Mouse (Mus musculus): ENCODE measurements around the gene Gm49322. TPM values are rescaled to one million over a fixed set of nuclear protein-coding genes. Genes with fewer than 3 reads are reported as not detected.

Gene Gm49322
- total and polyA plus RNA-seq, 3 experiments = 0.82 to 2.8 (median 2.2) TPM

DNA sequence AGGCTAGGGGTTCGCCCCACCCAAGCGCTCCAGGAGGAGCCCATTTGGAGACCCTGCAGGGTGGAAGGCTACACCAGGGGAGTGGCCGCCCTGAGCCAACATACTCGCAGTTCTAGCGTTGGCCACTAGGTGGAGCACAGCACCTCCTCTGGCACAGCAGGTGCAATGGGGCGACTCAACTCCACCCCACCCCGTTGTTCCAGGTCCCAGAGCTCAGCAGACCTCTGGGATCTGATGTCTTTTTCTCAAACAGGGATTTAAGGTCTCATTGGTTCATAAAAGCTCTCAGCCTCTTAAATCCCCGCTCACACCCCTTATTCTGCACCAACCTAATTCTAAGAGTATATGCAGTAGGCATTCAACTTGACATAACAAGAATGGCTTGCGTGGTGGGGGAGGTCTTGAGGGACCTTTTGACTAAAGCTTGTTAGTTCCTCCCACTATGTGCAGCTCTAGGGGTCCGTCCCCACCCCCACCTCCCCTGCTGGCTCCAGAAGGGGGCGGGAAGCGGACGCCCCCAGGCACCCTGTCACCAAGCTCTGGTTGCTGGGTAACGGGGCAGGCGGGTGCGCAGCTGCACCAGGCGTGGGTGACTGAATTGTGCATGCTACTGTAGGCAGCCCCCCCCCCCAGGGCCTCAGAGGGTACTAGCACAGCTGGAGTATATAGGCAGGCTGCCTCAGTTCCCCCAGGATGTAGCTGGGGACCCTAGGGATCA, 39.3 kb upstream of the Gm49322 start:
- TF ChIP-seq GATA1 (IDR thresholded peaks at IDR 0.05; ENCODE audit: borderline replicate concordance, low read length) = no peak
- TF ChIP-seq TAL1 (conservative IDR thresholded peaks at IDR 0.05; ENCODE audit: low read depth, low read length) = no peak
- TF ChIP-seq CTCF (IDR thresholded peaks at IDR 0.05; ENCODE audit: low read depth, low read length) = peak; percentile 96
- TF ChIP-seq POLR2AphosphoS5 (IDR thresholded peaks at IDR 0.05; ENCODE audit: insufficient replicate concordance, low read depth, low read length) = no peak
- TF ChIP-seq GATA2 (IDR thresholded peaks at IDR 0.05; ENCODE audit: borderline replicate concordance, low read depth, low read length) = no peak
- peaks cover 69% of the 10 kb centered on the region for H3K36me3 ChIP-seq (replicated peaks)
- DNase-seq (ENCODE audit: low spot score) = peak; percentile 79
- H3K4me1 ChIP-seq (ENCODE audit: insufficient read depth, low read depth, low read length) = peaks cover 65% of the 10 kb centered on the region
- ATAC-seq (ENCODE audit: extremely low read depth, insufficient number of reproducible peaks, low FRiP score, poor library complexity, severe bottlenecking) = no peak
- H3K9me3 ChIP-seq (replicated peaks) = no peaks in the 10 kb centered on the region
- no peaks in the 10 kb centered on the region for H3K27me3 ChIP-seq (ENCODE audit: insufficient read depth, low read length)
- peak overlapping the region; percentile 36; the same call in 1 of the 2 replicates for H3K4me3 ChIP-seq (ENCODE audit: low read depth, low read length)

DNA sequence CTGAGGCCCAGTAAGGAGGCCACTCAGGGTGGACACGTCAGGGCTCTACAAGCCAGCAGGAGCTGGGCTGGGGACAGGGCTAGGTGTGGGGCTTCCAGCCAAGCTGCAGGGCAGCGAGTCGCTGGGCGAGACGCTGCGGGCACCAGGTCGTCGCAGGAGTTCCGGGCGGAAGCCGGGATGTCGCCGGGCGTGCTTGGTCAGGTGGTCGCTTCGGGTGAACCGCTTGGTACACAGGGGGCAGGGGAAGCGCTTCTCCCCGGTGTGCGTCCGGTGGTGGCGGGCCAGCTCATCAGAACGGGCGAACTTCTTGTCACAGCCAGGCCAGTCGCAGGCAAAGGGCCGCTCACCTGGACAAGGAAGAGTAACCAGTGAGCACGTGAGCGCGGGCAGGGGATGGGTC, 36.9 kb upstream of the Gm49322 start:
- Histone ChIP-seq H3K36me3 (replicated peaks) (peaks cover 84% of the 10 kb centered on the region), H3K4me1 (ENCODE audit: insufficient read depth, low read depth, low read length) (peaks cover 80% of the 10 kb centered on the region), H3K27me3 (ENCODE audit: insufficient read depth, low read length) (no peaks in the 10 kb centered on the region), H3K9me3 (replicated peaks) (no peaks in the 10 kb centered on the region), H3K4me3 (ENCODE audit: low read depth, low read length) (peak overlapping the region; percentile 70)
- no peak for TF ChIP-seq POLR2AphosphoS5 (IDR thresholded peaks at IDR 0.05; ENCODE audit: insufficient replicate concordance, low read depth, low read length)
- TF ChIP-seq GATA1 (IDR thresholded peaks at IDR 0.05; ENCODE audit: borderline replicate concordance, low read length) = no peak
- no peak for TF ChIP-seq TAL1 (conservative IDR thresholded peaks at IDR 0.05; ENCODE audit: low read depth, low read length)
- TF ChIP-seq GATA2 (IDR thresholded peaks at IDR 0.05; ENCODE audit: borderline replicate concordance, low read depth, low read length) = no peak
- TF ChIP-seq CTCF (IDR thresholded peaks at IDR 0.05; ENCODE audit: low read depth, low read length) = no peak
- DNase-seq (ENCODE audit: low spot score) (no peak), ATAC-seq (ENCODE audit: extremely low read depth, insufficient number of reproducible peaks, low FRiP score, poor library complexity, severe bottlenecking) (no peak)

- peaks cover 84% of the 10 kb centered on the region for H3K36me3 ChIP-seq (replicated peaks)
- ATAC-seq (ENCODE audit: extremely low read depth, insufficient number of reproducible peaks, low FRiP score, poor library complexity, severe bottlenecking) = peak; percentile 84
- no peaks in the 10 kb centered on the region for H3K27me3 ChIP-seq (ENCODE audit: insufficient read depth, low read length)
- peak; percentile 91 for DNase-seq (ENCODE audit: low spot score)
- peaks cover 87% of the 10 kb centered on the region for H3K4me1 ChIP-seq (ENCODE audit: insufficient read depth, low read depth, low read length)
- TF ChIP-seq TAL1 (conservative IDR thresholded peaks at IDR 0.05; ENCODE audit: low read depth, low read length) = 0 out of 2 replicates have a peak, but pooled peaks have one; percentile 8
- no peak for TF ChIP-seq POLR2AphosphoS5 (IDR thresholded peaks at IDR 0.05; ENCODE audit: insufficient replicate concordance, low read depth, low read length)
- H3K4me3 ChIP-seq (ENCODE audit: low read depth, low read length) = peak overlapping the region; percentile 70
- no peaks in the 10 kb centered on the region for H3K9me3 ChIP-seq (replicated peaks)
These were observed 36.2 kb upstream of the Gm49322 start for GRCm38 (mm10) chr10:80569664-80570066.

- peaks cover 95% of the 10 kb centered on the region for H3K4me1 ChIP-seq (ENCODE audit: insufficient read depth, low read depth, low read length)
- DNase-seq (ENCODE audit: low spot score) (no peak), ATAC-seq (ENCODE audit: extremely low read depth, insufficient number of reproducible peaks, low FRiP score, poor library complexity, severe bottlenecking) (no peak)
- H3K36me3 ChIP-seq (replicated peaks) = peaks cover 85% of the 10 kb centered on the region
- H3K27me3 ChIP-seq (ENCODE audit: insufficient read depth, low read length) = no peaks in the 10 kb centered on the region
- no peak for TF ChIP-seq TAL1 (conservative IDR thresholded peaks at IDR 0.05; ENCODE audit: low read depth, low read length)
- no peak for TF ChIP-seq CTCF (IDR thresholded peaks at IDR 0.05; ENCODE audit: low read depth, low read length)
- H3K4me3 ChIP-seq (ENCODE audit: low read depth, low read length) = peak overlapping the region; percentile 70
- no peaks in the 10 kb centered on the region for H3K9me3 ChIP-seq (replicated peaks)
These were observed 35.4 kb upstream of the Gm49322 start for GRCm38 (mm10) chr10:80570419-80570818.

DNA sequence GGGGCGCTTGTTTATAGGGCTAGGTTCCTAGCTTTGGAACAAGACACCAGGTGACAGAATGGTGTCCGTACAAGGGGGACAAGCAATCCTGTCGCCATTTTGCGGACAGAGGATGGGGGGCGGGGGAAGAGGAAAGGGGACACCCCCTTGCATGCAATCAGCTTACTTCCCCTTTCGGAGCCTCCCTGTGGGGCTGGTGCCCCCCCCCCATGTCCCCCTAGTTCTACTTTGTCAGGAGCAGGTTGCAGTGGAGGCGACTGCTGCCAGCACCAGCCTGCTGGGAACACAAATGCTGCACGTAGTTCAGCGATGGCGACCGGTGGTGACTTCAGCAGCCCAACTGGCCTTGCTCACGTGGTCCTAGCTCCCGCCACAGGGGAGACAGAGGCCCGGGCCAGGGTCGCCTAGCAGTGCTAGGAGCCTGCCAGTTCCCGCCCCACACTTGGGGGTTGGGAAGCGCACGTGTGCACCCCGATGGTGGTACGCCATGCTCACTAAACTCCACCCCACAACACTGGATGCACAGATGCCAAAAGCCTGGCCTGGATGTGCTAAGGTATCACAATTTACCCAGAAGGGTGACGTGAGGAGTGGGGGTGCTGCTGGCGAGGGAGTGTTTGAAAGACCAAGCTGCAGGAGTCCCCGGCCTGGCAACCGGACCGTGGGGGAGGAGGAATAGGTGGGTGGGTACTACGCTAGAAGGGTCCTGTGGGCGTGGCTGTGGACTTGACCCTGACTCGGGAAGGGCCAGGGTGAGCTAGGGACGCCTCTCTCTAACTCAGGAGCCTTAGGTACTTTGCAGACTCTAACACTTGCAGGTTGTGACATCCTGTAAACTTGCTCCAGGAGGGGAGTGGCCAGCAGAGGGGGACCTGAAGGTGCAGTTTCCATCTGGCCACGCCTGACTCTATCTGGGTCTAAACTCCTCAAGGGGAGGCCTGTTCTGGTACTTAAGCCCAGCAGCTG, 34.7 kb upstream of the Gm49322 start:
- peak overlapping the region; percentile 70 for H3K4me3 ChIP-seq (ENCODE audit: low read depth, low read length)
- H3K4me1 ChIP-seq (ENCODE audit: insufficient read depth, low read depth, low read length) = peaks cover 97% of the 10 kb centered on the region
- peaks cover 78% of the 10 kb centered on the region for H3K36me3 ChIP-seq (replicated peaks)
- H3K27me3 ChIP-seq (ENCODE audit: insufficient read depth, low read length) = no peaks in the 10 kb centered on the region
- H3K9me3 ChIP-seq (replicated peaks) = no peaks in the 10 kb centered on the region
- peak; percentile 75 for DNase-seq (ENCODE audit: low spot score)
- TF ChIP-seq POLR2AphosphoS5 (IDR thresholded peaks at IDR 0.05; ENCODE audit: insufficient replicate concordance, low read depth, low read length) = no peak
- TF ChIP-seq TAL1 (conservative IDR thresholded peaks at IDR 0.05; ENCODE audit: low read depth, low read length) = no peak
- no peak for TF ChIP-seq GATA1 (IDR thresholded peaks at IDR 0.05; ENCODE audit: borderline replicate concordance, low read length)
- no peak for TF ChIP-seq CTCF (IDR thresholded peaks at IDR 0.05; ENCODE audit: low read depth, low read length)
- ATAC-seq (ENCODE audit: extremely low read depth, insufficient number of reproducible peaks, low FRiP score, poor library complexity, severe bottlenecking) = peak; percentile 9

GRCm38 (mm10) chr10:80572477-80572876, 33.3 kb upstream of the Gm49322 start:
- Histone ChIP-seq H3K36me3 (replicated peaks) (peaks cover 65% of the 10 kb centered on the region), H3K4me3 (ENCODE audit: low read depth, low read length) (peak overlapping the region; percentile 51; the same call in 1 of the 2 replicates), H3K4me1 (ENCODE audit: insufficient read depth, low read depth, low read length) (peaks cover 92% of the 10 kb centered on the region), H3K27me3 (ENCODE audit: insufficient read depth, low read length) (no peaks in the 10 kb centered on the region), H3K9me3 (replicated peaks) (no peaks in the 10 kb centered on the region)
- no peak for DNase-seq (ENCODE audit: low spot score)
- ATAC-seq (ENCODE audit: extremely low read depth, insufficient number of reproducible peaks, low FRiP score, poor library complexity, severe bottlenecking) = no peak
- TF ChIP-seq GATA1 (IDR thresholded peaks at IDR 0.05; ENCODE audit: borderline replicate concordance, low read length) (no peak), TAL1 (conservative IDR thresholded peaks at IDR 0.05; ENCODE audit: low read depth, low read length) (peak; percentile 29; the same call in 1 of the 2 replicates), GATA2 (IDR thresholded peaks at IDR 0.05; ENCODE audit: borderline replicate concordance, low read depth, low read length) (no peak), CTCF (IDR thresholded peaks at IDR 0.05; ENCODE audit: low read depth, low read length) (no peak), POLR2AphosphoS5 (IDR thresholded peaks at IDR 0.05; ENCODE audit: insufficient replicate concordance, low read depth, low read length) (no peak)
